Mouse (Mus musculus): Measurements from ENCODE around the gene Acsm2.

DNA sequence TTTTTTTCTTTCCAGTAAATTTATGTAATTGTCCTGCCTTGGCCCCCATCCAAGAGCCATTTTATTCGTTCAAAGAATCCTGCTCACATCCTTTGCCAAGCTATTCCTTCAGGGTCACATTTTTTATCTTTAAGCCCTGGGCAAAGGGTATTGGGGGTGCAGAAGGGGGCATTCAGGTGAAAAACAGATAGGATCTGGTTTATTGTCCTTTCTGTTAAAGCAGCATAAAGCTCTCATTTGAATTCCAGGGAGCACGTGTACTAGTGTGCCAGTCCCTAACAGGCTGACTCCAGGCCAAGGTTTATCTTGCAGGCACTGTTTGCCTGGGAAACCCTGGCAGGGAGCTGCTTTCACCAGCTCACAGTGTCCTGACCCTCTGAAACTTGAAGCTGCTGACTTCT lies 28.3 kb upstream of the Acsm2 start:
- TF ChIP-seq CTCF (IDR thresholded peaks at IDR 0.05; ENCODE audit: insufficient read depth, low read depth, low read length): no peak
- no peak for TF ChIP-seq POLR2A (IDR thresholded peaks at IDR 0.05; ENCODE audit: insufficient read depth, low read depth, low read length)

Data from olfactory bulb, adult 2 months (tissue).